Comparison of ENCODE assay signal across 8 mouse cellular contexts in the genomic region with DNA sequence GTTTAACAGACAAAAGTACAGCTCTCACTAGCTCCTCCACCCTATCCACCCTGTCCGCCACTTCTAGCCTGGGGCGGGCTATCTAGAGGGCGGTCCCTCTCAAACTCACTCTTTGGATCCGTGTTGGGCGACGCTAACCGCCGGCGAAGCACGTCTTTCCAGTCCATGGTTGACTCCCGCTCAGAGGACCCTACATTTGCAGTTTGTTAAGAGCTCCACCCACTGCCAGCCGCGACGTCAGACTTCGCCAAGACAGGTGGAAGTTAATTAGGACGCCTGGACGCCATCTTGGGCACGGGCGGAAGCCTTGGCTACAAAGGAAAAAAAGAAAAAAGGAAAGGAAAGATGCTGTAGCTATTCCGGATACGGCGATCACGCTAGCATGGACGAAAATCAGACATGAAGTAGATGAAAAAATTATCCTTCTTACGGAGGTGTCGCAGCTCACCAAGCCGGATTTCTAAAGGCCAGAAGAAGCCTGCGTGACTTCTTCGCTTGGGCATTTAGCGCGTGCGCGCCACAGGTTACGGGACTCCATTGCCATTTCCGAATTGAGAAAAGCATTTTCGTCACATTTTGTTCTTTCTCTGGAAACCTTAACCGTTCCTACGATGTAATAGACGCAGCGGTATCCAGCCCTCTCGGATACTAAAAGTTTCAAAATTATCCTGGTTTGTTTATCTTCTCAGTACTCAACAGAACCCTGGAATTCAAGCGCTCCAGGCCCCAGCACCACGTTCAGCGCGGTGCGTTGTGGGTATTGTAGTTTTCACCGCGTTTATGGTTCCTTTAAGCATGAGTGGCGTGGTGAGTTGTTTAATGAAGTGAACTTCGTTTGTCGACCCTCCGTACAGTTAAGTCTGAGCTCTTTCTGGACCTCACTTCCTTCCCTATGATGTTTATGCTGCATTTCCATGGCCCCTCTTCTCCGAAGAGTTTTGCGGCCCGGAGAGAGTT. TPM values are rescaled to one million over a fixed set of nuclear protein-coding genes. Genes with fewer than 3 reads are reported as not detected.
DNase-seq lines count a peak whose midpoint lies in the region; ATAC-seq and TF ChIP-seq lines count a peak whose summit lies in the region.

Gene Ppp2r3c (minus strand): TSS at position 514 of the 957 bp plus-strand sequence.

- no peak for TF ChIP-seq CTCF in lung, postnatal 0 days (IDR thresholded peaks at IDR 0.05)

- ATAC-seq in frontal cortex, adult (ENCODE audit: low TSS enrichment): peak; percentile 91
- peak; percentile 96 for ATAC-seq in lung, postnatal 0 days

- peak; percentile 67; the same call in 1 of the 2 replicates for TF ChIP-seq EP300 in lung, postnatal 0 days (IDR thresholded peaks at IDR 0.05)

- DNase-seq in MN1 (ENCODE audit: low spot score): peak; percentile 94
- DNase-seq in cerebellum, adult 9-10 months: peak; percentile 91
- peak; percentile 93 for DNase-seq in hindbrain, embryonic 10.5 days (ENCODE audit: low spot score)
- DNase-seq in layer of hippocampus, adult 9-11 months: peak; percentile 93
- peak; percentile 97 for DNase-seq in lung, postnatal 0 days (ENCODE audit: low spot score)
- peak; percentile 74 for DNase-seq in ovary, postnatal 14 days (ENCODE audit: low spot score)
- peak; percentile 92 for DNase-seq in thymus, postnatal 14 days

- peak within 1 kb of the TSS; percentile 67 for H3K9ac ChIP-seq in lung, postnatal 0 days (replicated peaks; ENCODE audit: low read depth)

- WGBS in hindbrain, embryonic 10.5 days: under 1% methylated on average over 55 of the region's 55 CpGs
- under 1% methylated on average over 55 of the region's 55 CpGs for WGBS in lung, postnatal 0 days

- peaks cover 47% of the 10 kb centered on the region for H3K36me3 ChIP-seq in hindbrain, embryonic 10.5 days
- H3K36me3 ChIP-seq in lung, postnatal 0 days (ENCODE audit: insufficient read depth, low read length): peaks cover 12% of the 10 kb centered on the region

- H3K4me3 ChIP-seq in hindbrain, embryonic 10.5 days: peak within 1 kb of the TSS; percentile 64
- peak within 1 kb of the TSS; percentile 59 for H3K4me3 ChIP-seq in lung, postnatal 0 days (ENCODE audit: low read depth, low read length)

- no peaks in the 10 kb centered on the region for H3K27me3 ChIP-seq in hindbrain, embryonic 10.5 days (ENCODE audit: insufficient read depth, poor library complexity, severe bottlenecking)
- no peaks in the 10 kb centered on the region for H3K27me3 ChIP-seq in lung, postnatal 0 days (replicated peaks; ENCODE audit: insufficient read depth, low read length)

- H3K4me1 ChIP-seq in hindbrain, embryonic 10.5 days (replicated peaks): peaks cover 29% of the 10 kb centered on the region
- peaks cover 10% of the 10 kb centered on the region; the same call in 1 of the 2 replicates for H3K4me1 ChIP-seq in lung, postnatal 0 days (ENCODE audit: insufficient read depth, low read depth, low read length)

- H3K4me2 ChIP-seq in lung, postnatal 0 days (replicated peaks; ENCODE audit: low read depth, low read length): peak within 1 kb of the TSS; percentile 65

- peak within 1 kb of the TSS; percentile 97 for H3K27ac ChIP-seq in hindbrain, embryonic 10.5 days
- peak within 1 kb of the TSS; percentile 89 for H3K27ac ChIP-seq in lung, postnatal 0 days (ENCODE audit: low read length)

- H3K9me3 ChIP-seq in hindbrain, embryonic 10.5 days: peaks cover 7% of the 10 kb centered on the region; the same call in 1 of the 2 replicates
- no peaks in the 10 kb centered on the region for H3K9me3 ChIP-seq in lung, postnatal 0 days (ENCODE audit: low read length)

RNA-seq across cellular contexts. Expression of gene Ppp2r3c, which starts in this region (rescaled TPM):
- 21.5 and 23.7 TPM in 2 replicates for polyA plus RNA-seq in hindbrain, embryonic 10.5 days (2016; fragmentation: Nextera tagmentation; extraction: Ambion mirVana)
- 7.6 and 8.2 TPM in 2 replicates for polyA plus RNA-seq in lung, postnatal 0 days (2015; fragmentation: Nextera tagmentation; extraction: Ambion mirVana)

Comparison
In these comparisons a context has a peak if more than half of its experiments do, and no peak if none do; other contexts are left out.
1. Peak in every context shown above with its lines: DNase-seq, ATAC-seq, H3K4me3 ChIP-seq and H3K27ac ChIP-seq.